Mouse (Mus musculus) adrenal gland, postnatal 14 days (tissue): ENCODE results near the gene Atf6. TPM values are rescaled to one million over a fixed set of nuclear protein-coding genes. Genes with fewer than 3 reads are reported as not detected.

ENCODE experiments used
- DNase-seq: peaks from one replicate; pipeline ENCODE4 v3.0.0; 2021; ENCODE audit warnings: mixed read lengths
- total RNA-seq: library from RNA; stranded (reverse); gene quantifications from 2 replicates; pipeline ENCODE4 v1.2.3, GENCODE M21; 2021

The Atf6 gene
- total RNA-seq, 1 experiment from 2014 or later: 31.5 TPM

DNA sequence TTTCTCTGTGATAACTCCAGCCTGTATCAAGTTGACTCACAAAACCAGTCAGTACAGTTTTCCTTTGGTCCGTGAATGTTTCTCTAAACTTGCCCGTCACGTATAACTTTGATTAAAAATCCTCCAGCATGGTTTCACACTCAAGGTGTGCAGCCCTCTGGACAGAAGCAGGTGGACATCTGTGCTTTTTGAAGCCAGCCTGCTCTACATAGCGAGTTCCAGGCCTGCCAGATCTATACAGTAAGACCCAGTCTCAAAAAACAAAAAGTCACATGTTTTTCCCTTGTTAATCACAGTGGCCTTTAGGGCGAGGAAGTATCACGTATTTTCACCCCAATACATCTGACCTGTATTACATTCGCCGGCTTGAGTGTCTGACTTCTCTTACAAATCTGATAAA lies 16.8 kb upstream of the Atf6 start:
- no peak for DNase-seq

DNA sequence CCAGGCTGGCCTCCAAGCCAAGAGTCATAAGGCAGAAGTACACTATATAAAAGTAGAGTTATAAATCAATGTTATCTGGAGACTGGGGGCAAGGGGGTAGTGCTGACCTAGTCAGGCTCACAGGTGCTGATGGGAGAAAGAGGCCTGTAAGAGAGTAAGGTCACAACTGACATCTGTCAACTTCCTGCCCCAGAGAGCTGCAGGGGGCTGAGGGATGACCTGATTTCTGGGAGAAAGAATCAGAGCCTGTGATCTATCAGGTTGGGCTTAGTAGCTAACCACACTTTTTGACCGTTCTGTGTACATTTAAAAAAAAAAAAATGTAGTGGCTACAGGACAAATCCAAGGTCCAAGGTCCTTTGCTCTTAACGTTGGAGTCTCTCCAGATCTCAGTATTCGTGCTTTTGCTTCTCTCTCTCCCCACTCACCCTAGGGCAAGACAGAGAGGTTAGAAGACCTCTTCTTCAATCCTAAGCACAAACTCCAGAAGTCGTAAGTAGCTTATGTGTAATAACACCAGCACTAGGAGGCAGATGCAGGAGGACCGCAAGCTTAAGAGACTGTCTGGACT lies 15.4 kb upstream of the Atf6 start:
- no peak for DNase-seq

DNA sequence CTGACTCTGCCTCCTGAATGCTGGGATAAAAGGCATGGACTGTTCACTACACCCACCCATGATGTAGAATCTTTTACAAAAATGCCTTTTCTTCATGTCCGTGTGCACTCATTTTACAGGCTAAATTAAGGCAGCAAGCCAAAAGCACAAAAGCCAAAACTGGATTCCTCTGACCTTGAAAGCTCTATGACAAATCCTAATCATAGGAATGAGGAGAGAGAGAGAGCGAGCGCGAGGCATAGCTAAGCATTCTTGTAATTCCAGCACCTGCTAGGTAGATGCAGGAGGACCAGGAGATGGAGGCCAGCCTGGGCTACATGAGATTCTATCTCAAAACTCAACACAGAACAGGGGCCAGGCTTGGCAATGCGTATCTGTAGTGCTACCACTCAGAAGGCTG lies 9.3 kb upstream of the Atf6 start:
- DNase-seq: peak; percentile 54

DNA sequence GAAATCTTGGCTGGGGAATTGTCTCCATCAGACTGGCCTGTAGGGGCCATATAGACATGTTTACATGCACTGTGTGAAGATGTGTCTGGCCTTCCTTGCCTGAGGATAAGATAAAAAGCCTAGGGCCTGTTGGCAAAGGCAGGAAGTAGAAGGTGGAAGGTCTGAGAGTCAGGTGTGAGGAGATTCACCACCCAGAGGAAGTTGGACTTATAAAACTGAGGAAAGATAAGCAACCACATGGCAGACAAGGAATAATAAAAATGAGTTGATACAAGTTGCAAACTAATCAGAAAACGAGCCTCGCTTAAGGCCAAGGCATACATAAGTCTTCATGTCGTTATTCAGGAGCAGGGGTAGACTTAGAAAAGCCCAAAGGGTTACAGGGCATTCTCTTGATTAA lies 8.1 kb upstream of the Atf6 start:
- no peak for DNase-seq

DNA sequence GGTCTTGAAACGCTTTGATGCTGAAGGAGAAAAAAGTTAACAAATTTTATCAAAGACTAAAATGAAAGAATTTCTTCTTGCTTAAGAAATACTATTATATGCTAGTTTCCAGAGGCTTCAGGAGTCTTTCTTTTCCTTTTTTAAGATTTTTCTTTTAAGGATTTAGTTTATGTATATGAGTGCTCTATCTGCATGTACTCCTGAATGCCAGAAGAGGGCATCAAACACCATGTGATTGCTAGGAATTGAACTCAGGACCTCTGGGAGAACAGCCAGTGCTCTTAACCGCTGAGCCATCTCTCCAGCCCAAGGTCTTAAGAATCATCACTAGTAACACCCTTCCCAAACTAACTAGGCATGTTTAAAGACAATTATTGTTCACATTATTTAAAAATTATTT lies 4.4 kb upstream of the Atf6 start:
- DNase-seq: no peak

DNA sequence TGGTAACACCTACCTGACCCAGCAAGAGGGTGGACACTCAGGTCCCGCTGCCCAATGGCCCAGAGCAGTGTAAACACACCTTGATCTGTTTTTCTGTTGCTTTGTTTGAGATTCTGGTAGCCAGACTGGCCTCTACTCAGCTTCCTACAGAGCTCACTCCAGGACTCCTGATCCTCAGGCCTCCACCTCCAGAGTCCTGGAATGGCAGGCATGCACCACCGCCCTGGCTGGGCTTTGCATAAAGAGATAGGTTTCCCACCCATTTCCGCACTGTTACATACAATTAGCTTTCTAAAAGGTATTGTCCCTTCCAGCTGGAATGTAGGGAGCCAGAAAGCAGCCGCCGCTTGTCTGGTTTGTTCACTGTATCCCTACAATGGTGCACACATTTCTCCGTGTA lies 3.8 kb upstream of the Atf6 start:
- no peak for DNase-seq

DNA sequence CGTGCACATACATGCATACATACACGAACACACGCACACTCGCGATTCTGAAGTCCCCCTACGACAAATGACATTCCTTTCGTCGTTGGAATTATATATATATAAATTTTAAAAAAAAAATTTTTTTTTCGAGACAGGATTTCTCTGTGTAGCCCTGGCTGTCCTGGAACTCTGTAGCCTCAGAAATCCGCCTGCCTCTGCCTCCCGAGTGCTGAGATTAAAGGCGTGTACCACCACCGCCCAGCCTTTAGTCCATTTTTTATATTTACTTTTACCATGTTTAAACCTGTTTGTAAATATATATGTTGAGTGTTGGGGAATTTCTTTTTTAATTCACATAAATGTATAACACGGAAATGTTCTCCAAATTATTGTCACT lies 1.3 kb upstream of the Atf6 start:
- DNase-seq: no peak

DNA sequence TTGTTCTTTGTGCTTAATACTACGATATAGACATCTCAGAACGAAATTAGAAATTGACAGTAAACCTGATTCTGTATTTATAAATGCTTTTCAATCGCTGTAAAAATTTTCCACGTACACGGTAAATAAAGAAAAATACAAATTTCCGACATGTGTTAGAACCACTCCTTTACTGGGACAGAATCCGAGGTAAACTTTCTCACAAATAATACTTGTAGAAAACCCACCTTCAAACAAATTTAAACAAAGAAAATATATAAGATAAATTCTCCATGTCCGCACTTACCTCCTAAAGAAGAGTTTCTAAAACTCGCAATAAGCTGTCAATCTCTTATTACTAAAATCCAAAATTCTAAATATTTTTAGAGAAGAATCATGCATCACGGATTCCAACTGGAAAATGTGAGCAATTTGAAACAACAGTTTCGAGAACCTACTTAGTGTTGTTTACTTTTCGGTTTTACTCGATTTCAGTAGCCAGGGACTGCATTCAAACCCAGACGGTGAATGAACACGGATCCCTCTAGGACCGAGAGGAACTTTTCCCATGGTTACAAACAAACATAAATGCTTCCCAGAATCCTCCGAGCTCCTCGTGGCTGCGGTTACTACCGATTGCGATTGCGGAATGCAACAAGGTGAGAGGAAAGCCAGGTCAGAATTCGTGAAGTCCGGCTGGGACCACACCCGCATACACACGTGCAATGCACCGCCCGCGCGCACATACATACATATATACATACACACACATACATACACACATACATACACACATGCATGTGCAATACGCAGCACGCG lies 735 bp upstream of the Atf6 start:
- DNase-seq: peak; percentile 76

DNA sequence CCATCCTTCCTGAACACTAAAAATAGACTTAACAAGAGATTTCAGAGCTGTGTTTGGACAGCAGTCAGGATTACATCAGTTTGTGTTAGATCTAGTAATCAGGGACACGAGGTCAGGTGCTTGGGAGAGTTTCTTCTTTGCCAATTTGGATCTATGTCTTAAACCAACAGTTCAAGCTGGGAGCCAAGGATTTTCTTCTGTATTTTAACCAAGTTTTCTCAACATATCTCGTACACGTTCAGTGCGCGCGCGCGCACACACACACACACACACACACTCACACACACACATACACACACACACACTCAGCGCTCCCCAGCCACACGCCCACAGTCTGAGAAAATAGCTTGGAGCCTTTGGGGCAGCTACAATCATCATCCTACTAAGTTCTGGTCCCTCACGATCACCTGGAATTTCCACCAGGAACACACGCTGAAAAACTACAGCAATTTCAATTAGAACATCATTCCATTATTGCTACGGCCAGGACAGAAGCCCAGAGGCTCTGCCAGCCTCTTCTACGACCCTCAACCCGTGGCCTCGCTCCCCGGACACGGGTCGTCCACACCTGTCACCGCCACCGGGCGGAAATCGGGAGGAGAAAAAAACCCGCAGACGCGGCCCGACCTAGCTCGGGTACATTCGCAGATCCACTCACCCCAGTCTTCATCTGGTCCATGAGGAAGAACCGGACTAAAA lies 430 bp downstream of the Atf6 start:
- DNase-seq: peak; percentile 47

DNA sequence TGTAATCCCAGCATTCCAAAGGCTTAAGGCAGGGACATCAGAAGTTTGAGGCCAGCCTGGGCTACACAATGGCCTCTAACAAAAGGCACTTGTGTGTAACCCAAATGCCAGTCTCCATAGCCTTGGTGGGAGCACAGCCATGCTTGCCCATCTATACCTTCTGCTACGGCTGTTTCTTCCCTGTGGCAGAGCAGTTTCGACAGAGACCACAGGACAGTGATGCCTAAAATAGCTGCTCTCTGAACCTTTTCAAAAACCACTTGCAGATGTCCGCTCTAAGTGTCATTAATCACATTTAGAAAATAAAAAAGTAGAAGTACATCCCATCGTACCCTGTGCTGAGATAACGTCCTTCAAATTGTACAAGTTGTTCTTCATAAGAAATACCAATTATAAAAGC lies 2.2 kb downstream of the Atf6 start:
- no peak for DNase-seq

DNA sequence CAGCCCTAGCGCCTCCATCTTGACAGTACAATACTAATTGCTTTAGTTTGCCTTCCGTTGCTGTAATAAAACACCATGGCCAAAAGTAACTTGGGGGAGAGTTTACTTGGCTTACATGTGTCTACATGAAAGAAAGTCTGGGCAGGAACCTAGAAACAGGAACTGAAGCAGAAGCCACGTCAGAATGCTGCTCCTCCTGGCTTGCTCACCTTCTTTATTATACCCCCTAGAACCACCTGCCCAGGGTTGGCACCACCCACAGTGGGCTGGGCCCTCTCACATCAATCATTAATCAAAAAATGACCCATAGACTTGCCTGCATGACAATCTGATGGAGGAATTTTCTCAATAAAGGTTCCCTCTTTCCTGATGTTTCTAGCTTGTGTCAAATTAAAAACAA lies 2.8 kb downstream of the Atf6 start:
- DNase-seq: no peak

DNA sequence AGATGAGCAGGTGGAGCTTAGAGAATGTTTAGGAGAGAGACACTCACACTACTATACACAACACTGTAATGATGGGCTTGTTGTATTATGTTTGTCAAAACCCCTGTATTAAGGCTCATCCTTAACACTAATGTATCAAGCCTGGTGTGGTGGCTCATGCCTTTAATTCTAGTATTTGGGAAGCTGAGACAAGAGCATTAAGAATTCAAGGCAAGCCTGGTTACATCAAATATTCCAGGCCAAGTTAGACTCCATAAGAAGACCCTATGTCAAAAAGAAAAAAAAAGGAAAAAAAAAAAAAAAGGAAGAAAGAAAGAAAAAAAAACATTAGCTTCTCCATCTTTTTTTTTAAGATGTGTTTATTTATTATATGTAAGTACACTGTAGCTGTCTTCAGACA lies 3.3 kb downstream of the Atf6 start:
- DNase-seq: no peak

DNA sequence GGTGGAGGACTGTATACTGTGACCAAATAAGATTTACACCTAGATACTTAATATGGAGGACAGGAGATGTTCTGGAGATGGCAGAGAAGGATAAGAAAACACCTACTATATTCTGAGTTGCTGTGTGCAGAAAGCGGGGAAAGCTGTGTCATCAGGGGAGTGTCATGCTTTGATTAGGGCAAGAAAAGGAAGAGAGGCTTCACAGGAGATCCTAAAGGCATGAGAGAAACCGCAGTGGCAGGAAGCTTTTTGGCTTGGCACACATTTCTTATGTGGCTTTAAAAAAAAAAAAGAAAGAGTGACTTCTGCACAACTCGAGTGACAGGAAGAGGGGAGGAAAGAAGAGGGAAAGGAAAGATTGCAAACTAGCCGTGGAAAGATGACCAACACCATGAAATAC lies 4.5 kb downstream of the Atf6 start:
- no peak for DNase-seq

DNA sequence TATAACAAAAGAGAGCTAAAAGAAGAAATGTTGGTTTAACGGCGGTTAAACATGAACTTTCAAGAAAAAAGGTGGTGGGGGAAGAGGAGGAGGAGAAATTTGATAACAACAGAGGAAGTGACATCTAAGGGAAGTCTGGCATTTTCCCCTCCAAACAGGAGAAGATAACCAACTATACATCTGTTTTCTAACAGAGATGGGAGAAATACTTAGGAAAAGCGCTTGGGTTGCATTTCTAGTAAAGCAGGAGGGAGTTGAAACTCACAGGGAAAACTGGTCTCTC lies 5.2 kb downstream of the Atf6 start:
- no peak for DNase-seq

DNA sequence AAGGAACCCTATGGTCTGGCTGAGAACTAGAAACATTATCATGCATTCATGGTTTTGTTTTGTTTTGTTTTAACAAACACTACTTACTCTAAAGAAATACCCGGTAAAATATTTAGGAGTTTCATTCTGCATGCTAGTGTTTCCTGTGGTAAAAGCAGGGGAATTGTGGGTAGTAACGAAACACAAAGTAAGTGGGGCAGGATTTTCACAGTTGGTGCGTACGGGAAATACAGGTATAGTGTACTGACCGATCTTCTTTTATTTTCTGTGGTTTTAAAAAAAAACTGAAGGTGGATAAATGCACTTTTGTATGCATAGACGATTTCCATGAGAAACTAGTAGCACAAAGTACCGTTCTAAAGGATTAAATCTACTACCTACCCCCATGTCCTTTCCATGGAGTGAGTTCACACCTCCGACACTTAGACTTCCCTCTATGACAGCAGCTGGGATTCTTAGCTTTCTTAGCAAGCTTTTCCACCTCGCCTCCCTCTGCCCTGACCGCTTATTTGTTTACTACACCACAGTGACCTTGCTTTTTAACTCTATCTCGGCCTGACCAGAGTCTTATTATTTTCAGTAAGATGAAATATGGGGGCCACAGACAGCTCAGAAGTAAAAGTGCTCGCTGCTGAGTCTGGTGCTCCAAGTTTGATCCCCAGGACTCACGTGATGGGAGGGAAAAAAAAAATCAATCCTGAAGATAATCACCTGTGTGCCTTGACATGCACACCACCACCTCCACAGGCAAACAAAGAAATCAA lies 5.7 kb downstream of the Atf6 start:
- DNase-seq: no peak

DNA sequence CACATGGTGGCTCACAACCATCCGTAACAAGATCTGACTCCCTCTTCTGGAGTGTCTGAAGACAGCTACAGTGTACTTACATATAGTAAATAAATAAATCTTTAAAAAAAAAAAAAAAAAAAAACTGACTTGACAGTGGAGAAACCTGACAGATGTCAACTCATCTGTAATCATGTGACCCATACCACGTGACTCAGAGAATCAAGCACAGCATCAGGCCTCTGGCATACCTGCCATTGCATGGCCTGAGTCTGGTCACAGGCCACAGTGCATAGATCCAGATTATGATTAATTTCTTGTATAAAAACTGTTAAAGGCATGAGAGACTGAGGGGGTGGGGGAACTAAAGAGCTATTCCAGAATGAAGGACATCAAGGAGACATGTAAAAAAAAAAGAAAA lies 8.7 kb downstream of the Atf6 start:
- no peak for DNase-seq

DNA sequence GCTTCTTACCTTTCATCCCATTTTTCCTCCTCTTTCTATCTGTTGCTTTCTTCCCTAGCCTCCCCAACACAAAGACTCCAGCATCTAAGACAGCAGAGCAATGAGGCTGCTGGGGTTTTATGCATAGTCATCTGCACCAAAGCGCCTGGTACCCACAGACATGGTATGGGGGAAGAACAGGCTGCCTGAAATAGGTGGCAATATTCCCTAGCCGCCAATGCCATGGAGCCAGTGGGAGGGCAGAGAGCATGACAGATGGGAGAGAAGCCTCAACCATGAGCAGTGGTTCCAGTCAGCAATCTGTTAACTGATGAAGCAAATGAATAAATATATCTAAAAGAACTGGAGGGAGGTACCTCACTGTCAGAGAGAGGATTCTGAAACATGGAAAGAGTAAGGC lies 10.2 kb downstream of the Atf6 start:
- no peak for DNase-seq

DNA sequence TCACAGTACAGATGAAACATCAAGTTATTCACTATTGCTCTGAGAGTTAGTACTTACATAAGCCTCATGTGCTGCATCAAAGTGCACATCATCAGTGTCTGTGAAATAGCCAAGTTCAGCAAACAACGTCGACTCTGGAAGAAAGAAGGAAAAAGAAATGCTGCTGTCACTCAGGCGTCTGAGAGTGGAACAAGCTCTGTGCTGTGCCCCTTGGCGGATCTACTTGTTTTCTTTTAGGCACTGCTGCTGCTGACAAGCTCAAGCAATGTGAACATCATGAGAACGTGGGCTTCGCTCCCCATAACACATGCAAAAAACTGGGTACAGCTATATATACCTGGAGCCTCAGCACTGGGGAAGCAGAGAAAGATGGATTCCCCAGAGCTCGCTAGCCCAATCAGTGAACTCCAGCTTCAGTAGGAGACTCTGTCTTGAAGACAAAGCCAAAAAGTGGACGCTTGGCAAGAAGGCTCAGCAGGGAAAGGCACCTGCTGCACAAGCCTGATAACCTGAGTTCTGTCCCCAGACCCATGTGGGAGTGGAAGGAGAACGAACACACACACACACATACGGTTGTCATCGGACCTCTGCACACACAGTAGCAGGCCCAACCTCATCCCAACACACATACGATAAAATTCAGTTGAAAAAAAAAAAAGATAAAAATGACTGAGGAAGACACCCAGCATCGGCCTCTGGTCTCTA lies 12.4 kb downstream of the Atf6 start:
- no peak for DNase-seq

DNA sequence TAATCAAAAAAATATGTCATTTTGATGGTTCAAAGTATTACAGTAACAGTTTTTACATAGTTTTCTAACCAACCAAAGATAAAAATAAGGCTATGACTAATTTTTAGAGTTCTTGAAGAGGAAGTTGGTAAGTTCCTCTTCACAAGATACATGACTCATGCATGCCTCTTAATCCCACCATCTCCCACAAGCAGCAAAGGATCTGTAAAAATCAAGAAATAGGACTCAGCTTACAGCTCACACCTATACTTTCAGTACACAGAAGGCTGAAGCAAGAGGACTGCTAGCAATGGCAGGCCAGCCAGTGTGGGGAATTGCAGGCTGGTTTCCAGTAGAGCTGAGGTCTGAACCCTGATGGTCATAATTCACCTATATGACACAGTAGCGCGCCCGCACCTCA lies 14.0 kb downstream of the Atf6 start:
- DNase-seq: no peak

DNA sequence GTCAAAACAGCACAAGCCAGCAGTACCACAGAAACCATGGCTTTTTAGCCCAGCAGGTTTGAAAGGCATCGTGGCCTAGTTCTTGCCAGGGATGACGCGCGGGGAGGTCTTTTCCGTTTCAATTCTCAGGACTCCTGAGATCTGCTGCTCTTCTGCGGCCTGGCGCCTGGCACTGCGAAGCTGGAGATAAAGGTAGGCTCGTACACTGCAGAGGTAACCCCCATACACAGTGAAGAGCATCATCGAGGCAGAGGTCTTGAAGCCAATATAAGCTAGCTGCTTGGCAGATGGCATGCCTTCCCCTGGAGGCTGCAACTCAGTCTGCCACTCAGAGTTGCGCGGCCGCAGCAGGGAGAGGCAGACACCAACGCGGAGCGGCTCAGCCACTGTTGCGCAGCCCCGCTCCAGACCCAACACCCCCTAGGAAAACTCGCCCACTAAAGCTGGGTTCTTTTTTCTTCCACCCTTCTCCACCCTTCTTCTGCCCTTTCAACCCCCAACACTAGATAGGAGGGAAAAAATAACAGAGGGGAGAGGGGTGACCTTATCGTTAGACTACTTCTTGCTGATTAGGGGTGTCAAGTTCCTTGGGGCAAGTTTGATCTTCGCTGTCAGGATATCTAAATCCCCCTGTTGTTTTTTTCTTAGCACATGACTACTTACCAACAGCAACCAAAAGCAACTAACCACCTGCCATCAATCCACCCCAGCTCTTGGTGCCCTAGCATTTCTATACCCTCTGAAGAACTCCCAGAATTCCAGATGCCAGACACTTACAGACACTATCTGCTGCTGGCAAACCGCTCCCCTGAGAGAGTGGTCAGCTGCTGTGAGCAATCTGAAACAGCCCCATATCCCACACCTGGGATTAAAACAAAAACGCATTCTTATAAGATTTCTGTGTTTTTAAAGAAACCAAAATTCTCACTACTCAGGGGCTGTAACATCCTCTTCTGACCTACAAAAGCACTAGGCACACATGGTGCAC lies 16.6 kb downstream of the Atf6 start:
- DNase-seq: no peak

DNA sequence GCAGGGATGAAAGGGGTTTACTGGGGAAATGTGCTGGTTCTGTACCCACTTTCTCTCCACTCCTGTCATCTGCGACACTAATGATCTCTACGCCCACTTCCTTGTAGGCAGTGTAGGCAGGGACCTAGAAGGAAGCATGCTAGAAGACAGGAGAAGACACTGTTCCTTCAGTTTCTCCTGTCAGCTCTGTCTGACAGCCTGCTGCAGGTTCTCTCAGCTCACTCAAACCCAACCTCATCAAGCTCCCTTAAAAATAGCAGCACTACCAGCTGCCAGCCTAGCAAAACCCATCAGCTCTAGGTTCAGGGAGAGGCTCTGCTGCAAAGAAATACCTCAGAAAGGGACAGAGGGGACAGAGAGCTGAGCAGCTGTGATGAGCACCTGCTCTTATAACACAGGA lies 17.6 kb downstream of the Atf6 start:
- DNase-seq: no peak
